12 mouse cellular contexts compared by ENCODE assay signal in the genomic region with DNA sequence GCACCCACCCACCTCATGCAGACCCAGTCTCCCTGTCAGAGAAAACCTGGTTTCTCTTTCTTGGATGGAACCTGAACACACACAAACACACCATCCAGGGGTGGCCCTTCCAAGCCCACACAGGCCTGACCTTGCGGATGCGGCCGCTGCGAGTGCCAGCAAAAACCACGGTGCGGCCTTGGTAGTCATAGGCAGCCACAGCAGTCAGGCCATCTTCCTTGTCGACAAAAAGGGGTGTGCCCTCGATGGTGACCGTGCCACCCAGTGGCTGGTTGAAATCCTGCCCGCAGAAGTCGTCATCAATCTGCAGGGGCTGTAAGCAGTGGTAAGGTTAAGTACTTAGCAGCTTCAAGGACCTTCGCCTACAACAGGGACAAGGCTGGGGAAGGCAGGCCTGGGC. TPM values are rescaled to one million over a fixed set of nuclear protein-coding genes. Genes with fewer than 3 reads are reported as not detected.
DNase-seq lines count a peak whose midpoint lies in the region; ATAC-seq and TF ChIP-seq lines count a peak whose summit lies in the region.
"Had no signal": no experiment of that assay in that cellular context is flagged by ENCODE, and none has a peak within 500 bp of the region (broad histone marks: within the 10 kb centered on the region; RNA-seq: fewer than 3 reads in every experiment).

No protein-coding gene starts in this region.

- WGBS in hindbrain, embryonic 10.5 days, result 89% methylated on average over 12 of the region's 12 CpGs
- WGBS in hindbrain, embryonic 16.5 days, result 84% methylated on average over 12 of the region's 12 CpGs
- WGBS in intestine, postnatal 0 days, result 81% methylated on average over 12 of the region's 12 CpGs

- H3K36me3 ChIP-seq in hindbrain, embryonic 10.5 days, result peaks cover 86% of the 10 kb centered on the region
- 0 out of 2 replicates have a peak, but pooled peaks cover 7% of the 10 kb centered on the region for H3K36me3 ChIP-seq in hindbrain, embryonic 16.5 days (ENCODE audit: control insufficient read depth, insufficient read depth, low read length)
- peaks cover 31 to 91% of the 10 kb centered on the region in 2 experiments for H3K36me3 ChIP-seq in CH12.LX (replicated peaks in 1 of 2; ENCODE audit: control insufficient read depth in 1 of 2, insufficient read depth in 1 of 2, low read length in 1 of 2)
- peaks cover 30% of the 10 kb centered on the region for H3K36me3 ChIP-seq in intestine, postnatal 0 days (ENCODE audit: control insufficient read depth, insufficient read depth)

- no peak overlapping the region for H3K9ac ChIP-seq in hindbrain, embryonic 16.5 days (ENCODE audit: low read depth, low read length)
- H3K9ac ChIP-seq in CH12.LX (ENCODE audit: insufficient read depth, low read depth), result no peak overlapping the region
- H3K9ac ChIP-seq in intestine, postnatal 0 days (ENCODE audit: low read depth, low read length), result no peak overlapping the region

- no peak; the same call in 1 of the 2 replicates for TF ChIP-seq RAD21 in CH12.LX (IDR thresholded peaks at IDR 0.05; ENCODE audit: low read depth, low read length)

- H3K9me3 ChIP-seq in hindbrain, embryonic 10.5 days, result no peaks in the 10 kb centered on the region
- no peaks in the 10 kb centered on the region for H3K9me3 ChIP-seq in hindbrain, embryonic 16.5 days (ENCODE audit: control insufficient read depth, low read length)
- no peaks in the 10 kb centered on the region for H3K9me3 ChIP-seq in CH12.LX (replicated peaks; ENCODE audit: low read length)
- no peaks in the 10 kb centered on the region for H3K9me3 ChIP-seq in intestine, postnatal 0 days (ENCODE audit: control insufficient read depth)

- TF ChIP-seq EP300 in CH12.LX (IDR thresholded peaks at IDR 0.05; ENCODE audit: low read length), result no peak

- no peak overlapping the region for H3K4me2 ChIP-seq in hindbrain, embryonic 16.5 days (ENCODE audit: low read length)
- H3K4me2 ChIP-seq in CH12.LX (ENCODE audit: insufficient read depth, low read depth, poor library complexity, severe bottlenecking), result no peak overlapping the region
- H3K4me2 ChIP-seq in intestine, postnatal 0 days (replicated peaks; ENCODE audit: low read depth), result no peak overlapping the region

- ATAC-seq in hindbrain, embryonic 16.5 days, result no peak
- peak; percentile 38 for ATAC-seq in megakaryocyte progenitor cell, adult 5-6 weeks (replicated peaks; ENCODE audit: poor library complexity)
- no peak for ATAC-seq in intestine, postnatal 0 days
- ATAC-seq: lung, postnatal 0 days; Patski had no signal

- peaks cover 2% of the 10 kb centered on the region for H3K79me2 ChIP-seq in CH12.LX (replicated peaks; ENCODE audit: control insufficient read depth, extremely low read depth, insufficient read depth, poor library complexity, severe bottlenecking)

- dilution Hi-C loops in CH12.LX (cut with MboI; ENCODE audit: extremely low pct_ligation_motif_present, extremely low pct_unique_long_range_greater_than_20kb, low sequenced_read_pairs), result no loop called here

- no peak overlapping the region for H3K4me3 ChIP-seq in hindbrain, embryonic 10.5 days
- no peak overlapping the region for H3K4me3 ChIP-seq in hindbrain, embryonic 16.5 days (ENCODE audit: low read length)
- H3K4me3 ChIP-seq in CH12.LX (replicated peaks in 1 of 3; ENCODE audit: low read depth in 2 of 3, low read length in 2 of 3, poor library complexity in 1 of 3), result no peak overlapping the region
- no peak overlapping the region for H3K4me3 ChIP-seq in intestine, postnatal 0 days (ENCODE audit: low read depth, low read length)

- peaks cover 99% of the 10 kb centered on the region for H3K4me1 ChIP-seq in hindbrain, embryonic 10.5 days (replicated peaks)
- H3K4me1 ChIP-seq in hindbrain, embryonic 16.5 days (ENCODE audit: control insufficient read depth, insufficient read depth, low read depth, low read length), result peaks cover 63% of the 10 kb centered on the region
- peaks cover 55 to 84% of the 10 kb centered on the region in 2 experiments for H3K4me1 ChIP-seq in CH12.LX (ENCODE audit: control insufficient read depth in 1 of 2, insufficient read depth in 2 of 2)
- 0 out of 2 replicates have a peak, but pooled peaks cover 3% of the 10 kb centered on the region for H3K4me1 ChIP-seq in intestine, postnatal 0 days (replicated peaks; ENCODE audit: control insufficient read depth, insufficient read depth, low read length)

- no peak for TF ChIP-seq POLR2A in CH12.LX (IDR thresholded peaks at IDR 0.05; ENCODE audit: low read depth, low read length)

- H3K27ac ChIP-seq in hindbrain, embryonic 10.5 days, result peak overlapping the region; percentile 13; the same call in 1 of the 2 replicates
- H3K27ac ChIP-seq in hindbrain, embryonic 16.5 days (ENCODE audit: low read depth, low read length), result no peak overlapping the region
- H3K27ac ChIP-seq in CH12.LX (ENCODE audit: insufficient read depth, low read depth), result no peak overlapping the region
- no peak overlapping the region for H3K27ac ChIP-seq in intestine, postnatal 0 days (ENCODE audit: low read depth, low read length)

- in situ Hi-C loops in CH12.LX (cut with MboI; ENCODE audit: low pct_ligation_motif_present, low pct_unique_long_range_greater_than_20kb, low sequenced_read_pairs), result loop anchor here (5.0 to 10.0 kb wide), 3 partner anchors 198 to 420 kb away; no protein-coding TSS in a partner anchor

- TF ChIP-seq CTCF in CH12.LX (conservative IDR thresholded peaks at IDR 0.05 in 1 of 2, IDR thresholded peaks at IDR 0.05 in 1 of 2; ENCODE audit: low read depth in 2 of 2, low read length in 2 of 2), result no peak; a peak in 1 of 4 replicates
- TF ChIP-seq CTCF in intestine, postnatal 0 days (IDR thresholded peaks at IDR 0.05; ENCODE audit: low read depth), result no peak

- DNase-seq in hindbrain, embryonic 10.5 days (ENCODE audit: low spot score), result no peak
- no peak for DNase-seq in CH12.LX (ENCODE audit: extremely low read depth)
- peak; percentile 86 for DNase-seq in adrenal gland, postnatal 10 days
- DNase-seq in gastrocnemius, adult 8-10 months (ENCODE audit: low spot score in 2 of 2), result no peak
- DNase-seq: heart, postnatal 36 days; left cerebral cortex, postnatal 4 days; thymus, adult 18-20 months had no signal

- H3K27me3 ChIP-seq in hindbrain, embryonic 10.5 days (ENCODE audit: insufficient read depth, poor library complexity, severe bottlenecking), result no peaks in the 10 kb centered on the region
- no peaks in the 10 kb centered on the region for H3K27me3 ChIP-seq in hindbrain, embryonic 16.5 days (replicated peaks; ENCODE audit: control insufficient read depth, insufficient read depth, low read length)
- H3K27me3 ChIP-seq in CH12.LX (replicated peaks), result no peaks in the 10 kb centered on the region
- no peaks in the 10 kb centered on the region for H3K27me3 ChIP-seq in intestine, postnatal 0 days (replicated peaks; ENCODE audit: control insufficient read depth, insufficient read depth, low read length)
- H3K27me3 ChIP-seq: Patski had no signal

TF ChIP-seq in CH12.LX, 34 proteins besides CTCF, POLR2A, EP300 and RAD21:
- TF ChIP-seq KAT2A (IDR thresholded peaks at IDR 0.05; ENCODE audit: insufficient replicate concordance, low read length), result no peak
- TF ChIP-seq ZKSCAN1 (IDR thresholded peaks at IDR 0.05; ENCODE audit: borderline replicate concordance, low read depth, low read length), result no peak
- no peak for TF ChIP-seq GABPA (IDR thresholded peaks at IDR 0.05; ENCODE audit: insufficient replicate concordance, low read depth, low read length)
- TF ChIP-seq SMC3 (IDR thresholded peaks at IDR 0.05; ENCODE audit: low read depth, low read length), result peak; percentile 24

RNA-seq across cellular contexts. Expression of gene Plxna1, which starts 7.7 kb away (rescaled TPM):
- 29.1 and 35.5 TPM in 2 replicates for polyA plus RNA-seq in hindbrain, embryonic 10.5 days (2016; fragmentation: Nextera tagmentation; extraction: Ambion mirVana)
- 21.6 and 44.7 TPM in 2 replicates for polyA plus RNA-seq in hindbrain, embryonic 16.5 days (2015; fragmentation: Nextera tagmentation; extraction: Ambion mirVana)
- total RNA-seq in CH12.LX (2012; rRNA removed), result 11.7 and 18.5 TPM in 2 replicates
- total RNA-seq in CH12.LX (2014; rRNA removed), result 7.1 and 8.9 TPM in 2 replicates
- 23.6 and 29.5 TPM in 2 replicates for polyA plus RNA-seq in CH12.LX (2012; ENCODE audit: insufficient read length, low read depth)
- 10 to 100 TPM; 47.7 to 56.6 TPM for total RNA-seq in adrenal gland, postnatal 10 days (2021)
- total RNA-seq in megakaryocyte progenitor cell, adult 5-6 weeks (2015), result 1.2 and 3.6 TPM in 2 replicates
- total RNA-seq in megakaryocyte progenitor cell, adult 5-6 weeks (2017), result 0.50 and 3.1 TPM in 2 replicates
- 8.7 and 9.2 TPM in 2 replicates for polyA plus RNA-seq in intestine, postnatal 0 days (2015; fragmentation: Nextera tagmentation; extraction: Ambion mirVana)
- 10 to 100 TPM in 3 of 4 experiments, 1 to 10 TPM in 1; 7.6 to 17.9 (median 10.6) TPM for total RNA-seq in gastrocnemius, adult 8-10 months (2022)
